Mouse (Mus musculus) embryonic facial prominence, embryonic 13.5 days (tissue): ENCODE measurements at regions not wholly inside any gene's neighbourhood (a gene's known extent, or its start where the extent isn't known, plus 50 kb on each side); places are given as distances from the start of the nearest gene placed in this dataset.

Experiments used
- ATAC-seq: fragments of 200-750 bp; cut with Nextera tagmentation; 2 replicates; pipeline ENCODE4 v1.8.0; 2017; ENCODE audit warnings: low read depth; ENCODE audit not compliant: insufficient number of reproducible peaks, insufficient read depth, low FRiP score, low TSS enrichment
- H3K27ac ChIP-seq: fragments of 300-500 bp; sonication (generic); 2 replicates; pipeline ENCODE4 v1.5.1; 2015; ENCODE audit warnings: moderate library complexity, mild to moderate bottlenecking, inconsistent platforms
- H3K27me3 ChIP-seq: fragments of 300-500 bp; sonication (generic); 2 replicates; pipeline ENCODE4 v1.6.1; 2015; ENCODE audit warnings: mild to moderate bottlenecking, inconsistent platforms
- H3K36me3 ChIP-seq: fragments of 300-500 bp; sonication (generic); 2 replicates; pipeline ENCODE4 v1.6.1; 2015; ENCODE audit warnings: mild to moderate bottlenecking, inconsistent platforms
- H3K4me1 ChIP-seq: fragments of 300-500 bp; sonication (generic); 2 replicates; pipeline ENCODE4 v1.6.1; 2015; ENCODE audit warnings: inconsistent platforms
- H3K4me2 ChIP-seq: fragments of 300-500 bp; sonication (generic); 2 replicates; pipeline ENCODE4 v1.6.1; 2015; ENCODE audit warnings: moderate library complexity, mild to moderate bottlenecking, inconsistent platforms
- H3K4me3 ChIP-seq: fragments of 300-500 bp; sonication (generic); 2 replicates; pipeline ENCODE4 v1.5.1; 2015; ENCODE audit warnings: mild to moderate bottlenecking, inconsistent platforms
- H3K9ac ChIP-seq: fragments of 300-500 bp; sonication (generic); 2 replicates; pipeline ENCODE4 v1.6.1; 2015; ENCODE audit warnings: mild to moderate bottlenecking, inconsistent platforms
- H3K9me3 ChIP-seq: fragments of 300-500 bp; sonication (generic); 2 replicates; pipeline ENCODE4 v1.6.1; 2016; ENCODE audit warnings: inconsistent platforms
- WGBS: fragments of 180-500 bp; shearing (Covaris S2); methylation state at CpG from one replicate; pipeline ENCODE4 v1.1.7; 2015; ENCODE audit warnings: mixed read lengths; 5-methylcytosine and 5-hydroxymethylcytosine counted together

DNA sequence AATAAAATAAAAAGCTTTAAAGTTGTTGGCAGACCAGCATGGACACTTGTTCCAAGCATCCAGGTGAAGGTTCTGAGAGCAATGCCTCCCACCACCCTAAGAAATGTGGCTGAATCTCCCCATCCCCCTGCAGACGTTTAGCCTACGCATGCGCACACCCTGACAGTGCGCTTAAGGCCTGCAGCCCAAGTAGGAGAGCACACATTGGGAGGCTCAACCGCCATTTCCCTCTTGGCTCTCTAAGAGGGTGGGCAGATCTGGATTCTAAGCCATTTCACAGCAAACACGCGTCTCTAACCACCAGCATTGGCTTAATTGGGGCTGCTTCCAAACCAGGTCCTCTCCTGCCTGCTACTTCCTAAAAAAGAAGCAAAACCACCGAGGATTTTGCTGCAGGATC lies 106.6 kb downstream of the Barhl2 start:
- H3K9ac ChIP-seq, result no peak overlapping the region
- no peaks in the 10 kb centered on the region for H3K9me3 ChIP-seq
- no peak overlapping the region for H3K4me3 ChIP-seq
- H3K4me2 ChIP-seq, result no peak overlapping the region
- no peaks in the 10 kb centered on the region for H3K36me3 ChIP-seq
- no peak overlapping the region for H3K27ac ChIP-seq
- H3K4me1 ChIP-seq, result no peaks in the 10 kb centered on the region
- no peak for ATAC-seq
- H3K27me3 ChIP-seq, result no peaks in the 10 kb centered on the region
- WGBS, result 74% methylated on average over 8 of the region's 8 CpGs

DNA sequence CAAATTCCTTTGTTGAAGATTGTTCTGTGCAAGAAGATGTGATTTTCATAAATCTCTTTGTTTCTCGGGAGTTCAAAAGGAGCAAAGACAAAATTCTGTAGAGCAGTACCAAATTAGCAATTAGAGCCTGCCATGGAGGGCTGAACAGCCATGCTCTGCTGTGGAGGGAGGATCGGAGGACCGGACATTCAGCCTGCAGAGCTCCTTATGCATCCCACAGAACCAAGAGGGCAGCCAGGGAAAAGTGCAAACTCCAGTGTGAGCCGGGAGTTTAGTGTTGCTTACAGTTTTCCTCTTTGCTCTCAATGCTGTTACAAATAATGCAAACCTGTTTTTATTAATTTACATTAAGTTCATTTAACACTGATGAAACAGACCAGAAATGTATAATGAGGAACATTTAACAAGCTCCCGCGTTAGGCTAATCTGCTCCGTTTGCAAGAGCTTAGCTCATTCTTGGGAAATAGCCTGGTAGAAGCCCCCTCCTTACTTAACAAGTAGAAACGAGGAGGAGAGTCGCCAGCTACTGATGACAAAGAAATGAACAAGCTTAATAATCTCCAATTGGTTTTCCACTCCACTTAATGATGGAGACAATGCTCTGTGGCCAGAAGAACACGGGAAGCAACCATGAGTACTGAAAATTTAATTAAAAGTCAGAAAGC lies 108.0 kb downstream of the Barhl2 start:
- Histone ChIP-seq H3K4me3 (no peak overlapping the region), H3K27me3 (no peaks in the 10 kb centered on the region), H3K27ac (no peak overlapping the region), H3K4me1 (no peaks in the 10 kb centered on the region), H3K36me3 (no peaks in the 10 kb centered on the region), H3K4me2 (no peak overlapping the region), H3K9ac (no peak overlapping the region), H3K9me3 (no peaks in the 10 kb centered on the region)
- no peak for ATAC-seq
- WGBS, result 50% methylated on average over 10 of the region's 10 CpGs

DNA sequence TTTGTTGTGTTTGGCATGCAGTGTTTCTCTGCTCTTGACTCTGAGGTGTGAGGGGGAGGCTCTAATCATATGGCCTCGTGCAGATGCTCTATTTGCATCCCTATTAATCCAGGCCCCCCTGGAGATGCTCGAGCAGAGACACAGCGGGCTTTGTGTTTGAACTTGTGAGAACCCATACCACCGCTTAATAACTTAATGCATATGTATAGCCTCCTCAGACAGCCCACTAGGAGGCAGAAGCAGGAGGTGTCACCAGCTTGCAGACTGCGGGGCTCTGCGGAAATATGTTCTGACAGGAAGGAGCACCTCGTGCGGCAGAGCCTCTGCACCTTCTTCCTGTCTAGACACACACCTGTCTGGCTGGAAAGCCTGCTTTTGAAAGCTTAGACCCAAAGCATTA lies 113.7 kb downstream of the Barhl2 start:
- peaks cover 15% of the 10 kb centered on the region for H3K27me3 ChIP-seq
- peaks cover 8% of the 10 kb centered on the region; the same call in 1 of the 2 replicates for H3K4me1 ChIP-seq
- H3K4me3 ChIP-seq, result no peak overlapping the region
- H3K4me2 ChIP-seq, result no peak overlapping the region; the same call in 1 of the 2 replicates
- no peaks in the 10 kb centered on the region for H3K36me3 ChIP-seq
- no peak overlapping the region for H3K27ac ChIP-seq
- ATAC-seq, result no peak
- WGBS, result 6% methylated on average over 8 of the region's 8 CpGs
- no peaks in the 10 kb centered on the region for H3K9me3 ChIP-seq
- H3K9ac ChIP-seq, result no peak overlapping the region

DNA sequence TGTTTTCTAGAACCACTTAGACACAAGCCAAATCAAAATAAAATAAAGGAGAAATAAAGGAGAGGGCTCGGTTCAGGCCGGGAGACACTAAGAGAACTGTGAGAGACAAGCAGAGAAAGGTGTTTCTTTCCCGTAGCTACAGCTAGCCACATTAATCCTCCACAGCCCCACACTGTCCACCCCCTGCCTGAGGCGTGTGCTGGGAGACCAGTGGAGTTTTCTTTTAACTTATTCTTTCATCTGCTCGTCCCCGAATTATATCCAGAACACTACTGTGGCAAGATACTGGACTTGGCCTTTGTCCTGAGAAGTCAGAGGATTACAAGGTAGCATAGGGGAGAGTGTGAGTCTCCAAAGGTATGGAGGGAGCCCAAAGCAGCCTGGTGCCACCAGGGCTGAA lies 114.4 kb downstream of the Barhl2 start:
- no peak overlapping the region for H3K4me3 ChIP-seq
- H3K36me3 ChIP-seq, result no peaks in the 10 kb centered on the region
- no peak overlapping the region for H3K9ac ChIP-seq
- H3K9me3 ChIP-seq, result no peaks in the 10 kb centered on the region
- peaks cover 8% of the 10 kb centered on the region; the same call in 1 of the 2 replicates for H3K4me1 ChIP-seq
- 27% methylated on average over 6 of the region's 6 CpGs for WGBS
- H3K27ac ChIP-seq, result no peak overlapping the region
- H3K27me3 ChIP-seq, result peaks cover 15% of the 10 kb centered on the region
- no peak overlapping the region for H3K4me2 ChIP-seq
- no peak for ATAC-seq

- H3K27ac ChIP-seq, result no peak overlapping the region
- H3K9ac ChIP-seq, result no peak overlapping the region
- H3K4me1 ChIP-seq, result peaks cover 8% of the 10 kb centered on the region; the same call in 1 of the 2 replicates
- no peaks in the 10 kb centered on the region for H3K9me3 ChIP-seq
- no peak overlapping the region for H3K4me2 ChIP-seq
- no peaks in the 10 kb centered on the region for H3K36me3 ChIP-seq
- H3K4me3 ChIP-seq, result no peak overlapping the region
- H3K27me3 ChIP-seq, result peaks cover 15% of the 10 kb centered on the region
- 75% methylated on average over 12 of the region's 12 CpGs for WGBS
- no peak for ATAC-seq
Measured at GRCm38 (mm10) chr5:106341361-106341760, 116.6 kb downstream of the Barhl2 start.

DNA sequence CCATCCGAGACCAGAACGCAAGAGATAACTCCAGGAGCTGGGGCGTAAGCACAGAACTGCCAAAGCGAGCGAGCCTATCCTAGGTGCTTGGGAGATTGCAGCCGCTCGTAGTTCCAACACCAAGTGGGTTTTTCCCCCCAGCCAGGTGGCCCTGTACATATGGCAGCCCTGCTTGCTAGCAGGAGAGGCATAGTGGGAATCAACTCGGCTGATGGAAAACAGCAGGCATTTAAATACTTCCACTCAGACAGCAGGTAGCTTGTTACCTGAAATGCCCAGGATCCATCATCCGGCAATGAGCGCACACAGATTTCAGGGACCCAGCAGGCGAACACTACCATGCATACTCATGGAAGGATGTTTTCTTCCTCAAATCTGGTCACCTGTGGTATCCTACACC lies 122.3 kb downstream of the Barhl2 start:
- Histone ChIP-seq H3K4me3 (no peak overlapping the region), H3K4me2 (no peak overlapping the region), H3K9me3 (no peaks in the 10 kb centered on the region), H3K27me3 (no peaks in the 10 kb centered on the region), H3K9ac (no peak overlapping the region), H3K4me1 (no peaks in the 10 kb centered on the region), H3K27ac (no peak overlapping the region), H3K36me3 (no peaks in the 10 kb centered on the region)
- WGBS, result 89% methylated on average over 11 of the region's 11 CpGs
- ATAC-seq, result no peak

DNA sequence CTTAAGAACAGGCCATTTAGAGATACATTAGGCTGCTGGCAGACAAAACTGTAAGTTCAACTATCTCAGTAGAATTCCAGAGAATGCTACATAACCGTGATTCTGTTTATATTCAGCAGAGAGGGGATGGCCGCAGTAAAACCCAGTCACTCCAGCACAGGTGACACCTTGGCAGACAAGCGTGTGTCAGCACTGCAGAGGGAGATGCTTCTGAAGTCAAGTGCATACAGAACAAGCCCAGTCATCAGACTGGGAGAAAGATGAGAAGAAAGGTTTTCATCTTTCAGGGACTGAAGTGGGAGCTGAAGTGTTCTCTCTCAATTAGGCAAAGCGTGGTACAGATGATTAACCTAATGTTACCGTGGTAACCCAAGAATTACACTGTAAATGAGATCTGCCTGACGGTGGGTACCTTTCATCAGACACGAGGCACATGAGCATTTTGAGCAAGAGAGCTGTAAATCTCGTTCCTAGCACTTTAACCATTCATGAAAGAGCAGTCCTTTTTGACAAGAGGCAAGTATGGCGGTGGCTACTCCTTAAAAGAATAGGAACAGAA lies 130.3 kb downstream of the Barhl2 start:
- H3K9ac ChIP-seq, result no peak overlapping the region
- no peak overlapping the region for H3K27ac ChIP-seq
- H3K9me3 ChIP-seq, result no peaks in the 10 kb centered on the region
- ATAC-seq, result no peak
- H3K4me2 ChIP-seq, result no peak overlapping the region
- H3K4me1 ChIP-seq, result no peaks in the 10 kb centered on the region
- H3K4me3 ChIP-seq, result no peak overlapping the region
- 65% methylated on average over 9 of the region's 9 CpGs for WGBS
- no peaks in the 10 kb centered on the region for H3K36me3 ChIP-seq
- no peaks in the 10 kb centered on the region for H3K27me3 ChIP-seq

DNA sequence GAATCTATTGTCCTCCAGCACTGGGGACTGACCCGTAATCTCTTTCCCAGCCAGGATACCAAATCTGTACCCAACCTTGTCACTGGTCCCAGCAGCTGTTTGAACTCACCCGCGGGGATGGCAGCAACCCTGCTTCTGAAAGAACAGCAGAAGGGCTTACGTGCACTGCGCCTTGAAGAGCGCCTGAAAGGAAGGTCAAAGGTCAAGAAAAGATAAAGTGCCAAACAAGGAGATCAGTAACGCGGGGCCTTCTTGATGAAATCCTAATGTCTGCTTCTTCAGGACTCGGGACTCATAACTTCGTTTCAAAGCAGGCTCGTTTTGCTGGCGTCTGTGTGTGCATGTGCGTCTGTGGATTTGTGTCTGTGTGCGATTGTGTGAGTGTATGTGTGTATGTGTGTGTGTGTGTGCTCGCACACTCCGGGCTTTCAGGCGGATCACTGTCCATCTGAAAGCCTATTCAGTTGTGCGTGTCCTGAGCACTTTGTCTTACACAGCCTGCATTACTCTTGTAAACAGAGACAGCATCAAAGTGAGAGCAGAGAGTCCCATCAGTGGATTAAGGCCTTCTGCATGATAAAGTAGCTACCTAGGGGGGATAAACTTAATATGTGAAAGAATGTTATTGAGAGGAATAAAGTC lies 135.3 kb downstream of the Barhl2 start:
- Histone ChIP-seq H3K27me3 (no peaks in the 10 kb centered on the region), H3K9ac (no peak overlapping the region), H3K36me3 (no peaks in the 10 kb centered on the region), H3K9me3 (no peaks in the 10 kb centered on the region), H3K4me2 (no peak overlapping the region), H3K4me3 (no peak overlapping the region), H3K27ac (no peak overlapping the region), H3K4me1 (peaks cover 6% of the 10 kb centered on the region; the same call in 1 of the 2 replicates)
- WGBS, result 27% methylated on average over 18 of the region's 18 CpGs
- no peak for ATAC-seq

DNA sequence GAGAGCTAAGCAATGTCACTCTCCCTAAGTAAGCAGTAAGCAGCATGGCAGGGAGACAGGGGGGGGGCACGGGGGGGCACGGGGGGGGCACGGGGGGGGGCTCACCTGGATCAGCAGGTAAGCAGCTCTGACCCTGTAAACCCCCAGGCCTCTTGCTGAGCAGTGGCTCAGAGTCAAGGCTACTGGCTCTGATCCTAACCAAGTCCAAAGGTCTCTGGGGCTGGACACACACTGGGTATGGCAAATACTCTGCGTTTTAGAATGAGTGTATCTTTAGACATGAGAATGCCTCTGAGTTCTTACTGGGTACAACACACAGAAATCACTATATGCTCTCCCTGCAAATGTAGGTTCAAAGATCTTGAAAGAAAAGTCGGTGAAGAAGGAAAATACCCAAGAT lies 136.5 kb downstream of the Barhl2 start:
- Histone ChIP-seq H3K4me3 (no peak overlapping the region), H3K9me3 (no peaks in the 10 kb centered on the region), H3K4me1 (peaks cover 6% of the 10 kb centered on the region; the same call in 1 of the 2 replicates), H3K36me3 (no peaks in the 10 kb centered on the region), H3K27me3 (no peaks in the 10 kb centered on the region), H3K9ac (no peak overlapping the region), H3K27ac (no peak overlapping the region), H3K4me2 (no peak overlapping the region)
- ATAC-seq, result no peak
- WGBS, result 43% methylated on average over 5 of the region's 5 CpGs

- Histone ChIP-seq H3K4me1 (peaks cover 6% of the 10 kb centered on the region; the same call in 1 of the 2 replicates), H3K36me3 (no peaks in the 10 kb centered on the region), H3K4me3 (no peak overlapping the region), H3K27ac (no peak overlapping the region), H3K4me2 (no peak overlapping the region), H3K9me3 (no peaks in the 10 kb centered on the region), H3K9ac (no peak overlapping the region), H3K27me3 (no peaks in the 10 kb centered on the region)
- 61% methylated on average over 3 of the region's 3 CpGs for WGBS
- ATAC-seq, result no peak
Measured at GRCm38 (mm10) chr5:106321023-106321422, 136.9 kb downstream of the Barhl2 start.

DNA sequence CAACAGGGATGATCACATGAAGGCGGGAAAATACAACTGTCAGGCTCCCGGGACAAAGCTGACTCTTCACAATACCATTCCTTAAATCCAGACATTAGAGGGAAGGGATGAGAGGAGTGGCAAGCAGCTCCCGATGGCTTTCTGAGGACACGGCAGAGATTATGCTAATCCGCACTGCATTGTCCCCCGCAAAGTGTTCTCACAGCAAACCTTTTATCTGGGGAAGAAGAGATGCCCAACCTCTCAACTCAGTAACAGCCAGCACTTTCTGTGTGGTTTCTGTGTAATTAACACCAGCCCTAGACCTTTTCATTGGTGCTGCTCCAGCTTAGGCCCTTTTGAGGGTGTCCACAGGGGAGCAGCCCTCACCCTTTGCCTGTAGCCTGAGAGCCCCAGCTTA lies 137.9 kb downstream of the Barhl2 start:
- Histone ChIP-seq H3K9me3 (no peaks in the 10 kb centered on the region), H3K4me2 (no peak overlapping the region), H3K4me3 (no peak overlapping the region), H3K9ac (no peak overlapping the region), H3K4me1 (peaks cover 6% of the 10 kb centered on the region; the same call in 1 of the 2 replicates), H3K36me3 (no peaks in the 10 kb centered on the region), H3K27me3 (no peaks in the 10 kb centered on the region), H3K27ac (no peak overlapping the region)
- ATAC-seq, result no peak
- 17% methylated on average over 6 of the region's 6 CpGs for WGBS

- H3K27me3 ChIP-seq, result no peaks in the 10 kb centered on the region
- H3K9ac ChIP-seq, result no peak overlapping the region
- ATAC-seq, result no peak
- H3K36me3 ChIP-seq, result no peaks in the 10 kb centered on the region
- H3K4me1 ChIP-seq, result peaks cover 6% of the 10 kb centered on the region; the same call in 1 of the 2 replicates
- no peak overlapping the region for H3K4me2 ChIP-seq
- WGBS, result 87% methylated on average over 6 of the region's 6 CpGs
- no peak overlapping the region for H3K4me3 ChIP-seq
- H3K9me3 ChIP-seq, result no peaks in the 10 kb centered on the region
- H3K27ac ChIP-seq, result no peak overlapping the region
Measured at GRCm38 (mm10) chr5:106318246-106318645, 139.7 kb downstream of the Barhl2 start.
